ENCODE assay signal across 8 mouse cellular contexts in genomic region chr2:117450172-117450865, GRCm38 (mm10).
A peak's percentile ranks its signal among the peaks of the same experiment; 100 is the strongest.
DNase-seq lines count a peak whose midpoint lies in the region; ATAC-seq lines count a peak whose summit lies in the region.

No protein-coding gene starts in this region.

- peak; percentile 54; the same call in 1 of the 2 replicates for ATAC-seq in granulocyte monocyte progenitor cell, adult 5-6 weeks (replicated peaks; ENCODE audit: poor library complexity, severe bottlenecking)

- peak; percentile 12 for DNase-seq in cerebellum, adult 9-10 months
- no peak for DNase-seq in cerebellum, adult 8-10 months
- DNase-seq in 3T3-L1 (ENCODE audit: low read depth, low spot score): peak; percentile 73
- DNase-seq in adrenal gland, postnatal 14 days: peak; percentile 54
- peak; percentile 58 to 62 for DNase-seq in left cerebral cortex, adult 18-20 months (ENCODE audit: low spot score in 2 of 2)
- peak; percentile 68 for DNase-seq in retina, postnatal 1 day
- no peak for DNase-seq in ovary, postnatal 14 days (ENCODE audit: low spot score)

Comparison
In these comparisons a context has a peak if more than half of its experiments do, and no peak if none do; other contexts are left out.
1. DNase-seq: peak in cerebellum, adult 9-10 months (single experiment), 3T3-L1 (single experiment), adrenal gland, postnatal 14 days (single experiment), left cerebral cortex, adult 18-20 months (2 of 2) and retina, postnatal 1 day (single experiment); none in cerebellum, adult 8-10 months (single experiment) and ovary, postnatal 14 days (single experiment).